Mouse (Mus musculus) inflammation-experienced regulatory T-cells, adult 6 months (primary cell): ENCODE data around the gene Rdh5. TPM values are rescaled to one million over a fixed set of nuclear protein-coding genes. Genes with fewer than 3 reads are reported as not detected.
A peak's percentile ranks its signal among the peaks of the same experiment; 100 is the strongest.

ENCODE experiments used
- ATAC-seq: one replicate; pipeline ENCODE4 v1.8.0; 2017
- polyA plus RNA-seq, 3 experiments: library from polyadenylated mRNA; unstranded; fragments of 100-300 nt; shearing (Covaris generic); gene quantifications; one replicate each; pipeline ENCODE4 v1.2.1; 2017

Gene Rdh5
- 10 to 100 TPM in 2 of 3 experiments, 1 to 10 TPM in 1; 5.1 to 12.9 (median 11.9) TPM for polyA plus RNA-seq

GRCm38 (mm10) chr10:128922822-128923012 lies at the start of gene Rdh5:
Rdh5 (minus strand) TSS chr10:128922888.
- no peak for ATAC-seq

GRCm38 (mm10) chr10:128970740-128971250 lies 48.1 kb upstream of the Rdh5 start:
- ATAC-seq, result no peak

GRCm38 (mm10) chr10:128968341-128968749 lies 45.7 kb upstream of the Rdh5 start:
- ATAC-seq, result no peak

- no peak for ATAC-seq
These were observed 43.2 kb upstream of the Rdh5 start for GRCm38 (mm10) chr10:128965871-128966270.

GRCm38 (mm10) chr10:128964961-128965360 lies 42.3 kb upstream of the Rdh5 start:
- no peak for ATAC-seq

GRCm38 (mm10) chr10:128960590-128961584 lies 38.2 kb upstream of the Rdh5 start, which contains the start of gene Mettl7b:
Mettl7b (minus strand) TSS chr10:128960988.
- ATAC-seq, result no peak

- no peak for ATAC-seq
These were observed 37.5 kb upstream of the Rdh5 start for GRCm38 (mm10) chr10:128960142-128960541.

GRCm38 (mm10) chr10:128958340-128958739 lies 35.7 kb upstream of the Rdh5 start:
- no peak for ATAC-seq

GRCm38 (mm10) chr10:128950208-128950887 lies 27.7 kb upstream of the Rdh5 start:
- no peak for ATAC-seq

- ATAC-seq, result no peak
These were observed 24.8 kb upstream of the Rdh5 start for GRCm38 (mm10) chr10:128947496-128947895.

- no peak for ATAC-seq
These were observed 23.0 kb upstream of the Rdh5 start for GRCm38 (mm10) chr10:128945675-128946074.

GRCm38 (mm10) chr10:128940475-128941061 lies 17.9 kb upstream of the Rdh5 start:
- ATAC-seq, result peak; percentile 96

GRCm38 (mm10) chr10:128938974-128939373 lies 16.3 kb upstream of the Rdh5 start:
- ATAC-seq, result no peak

- no peak for ATAC-seq
These were observed 15.8 kb upstream of the Rdh5 start for GRCm38 (mm10) chr10:128938457-128938856.

- ATAC-seq, result no peak
These were observed 15.2 kb upstream of the Rdh5 start for GRCm38 (mm10) chr10:128937756-128938390.

GRCm38 (mm10) chr10:128935826-128936440 lies 13.2 kb upstream of the Rdh5 start:
- ATAC-seq, result no peak

GRCm38 (mm10) chr10:128934997-128935787 lies 12.5 kb upstream of the Rdh5 start:
- ATAC-seq, result no peak

GRCm38 (mm10) chr10:128933976-128934721 lies 11.5 kb upstream of the Rdh5 start:
- ATAC-seq, result no peak

GRCm38 (mm10) chr10:128933574-128933973 lies 10.9 kb upstream of the Rdh5 start, which contains the start of gene Itga7:
Itga7 (plus strand) TSS chr10:128933818.
- peak; percentile 52 for ATAC-seq

GRCm38 (mm10) chr10:128931441-128931840 lies 8.8 kb upstream of the Rdh5 start:
- no peak for ATAC-seq
